Mouse (Mus musculus): ENCODE measurements around the gene Ift22. TPM values are rescaled to one million over a fixed set of nuclear protein-coding genes. Genes with fewer than 3 reads are reported as not detected.
"Not testable (repeated sequence)": the region's sequence is repeated elsewhere in the genome, so short reads cannot be mapped to it uniquely, and the experiment has no call there.

The Ift22 gene
- polyA plus RNA-seq, 1 experiment from 2014 or later = 105 TPM

DNA sequence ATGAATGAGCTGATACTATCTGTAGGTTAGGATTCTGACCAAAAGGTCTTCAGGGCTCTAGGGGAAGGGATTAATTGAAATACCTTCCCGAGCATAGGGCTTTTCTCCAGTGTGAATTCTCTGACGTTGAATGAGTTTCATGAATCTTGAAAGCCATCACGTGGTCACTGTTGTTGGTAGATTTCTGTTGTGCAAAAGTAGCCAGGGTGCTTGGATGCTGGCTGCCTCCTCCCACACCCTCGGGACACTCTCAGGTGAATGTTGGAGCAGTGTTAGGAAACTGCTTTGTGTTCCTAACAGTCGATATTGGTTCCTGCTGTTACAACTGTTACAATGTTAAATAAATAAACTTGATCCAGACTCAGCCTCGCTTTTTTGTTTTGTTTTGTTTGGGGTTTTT is 28.8 kb downstream of the Ift22 start:
- Histone ChIP-seq H3K4me1 (replicated peaks; ENCODE audit: control insufficient read depth, insufficient read depth, low read length) (no peaks in the 10 kb centered on the region), H3K4me2 (ENCODE audit: low read depth, low read length, severe bottlenecking) (no peak overlapping the region), H3K27me3 (ENCODE audit: control insufficient read depth, insufficient read depth, low read length) (no peaks in the 10 kb centered on the region), H3K36me3 (ENCODE audit: control insufficient read depth, insufficient read depth, low read length) (no peaks in the 10 kb centered on the region), H3K9me3 (ENCODE audit: control insufficient read depth, low read length) (no peaks in the 10 kb centered on the region), H3K9ac (ENCODE audit: low read length) (no peak overlapping the region), H3K27ac (ENCODE audit: low read depth, low read length) (no peak overlapping the region), H3K4me3 (ENCODE audit: low read depth, low read length) (no peak overlapping the region)
- ATAC-seq (replicated peaks; ENCODE audit: low FRiP score) (no peak), DNase-seq (ENCODE audit: low spot score) (no peak)
- 91% methylated on average over 6 of the region's 6 CpGs for WGBS

DNA sequence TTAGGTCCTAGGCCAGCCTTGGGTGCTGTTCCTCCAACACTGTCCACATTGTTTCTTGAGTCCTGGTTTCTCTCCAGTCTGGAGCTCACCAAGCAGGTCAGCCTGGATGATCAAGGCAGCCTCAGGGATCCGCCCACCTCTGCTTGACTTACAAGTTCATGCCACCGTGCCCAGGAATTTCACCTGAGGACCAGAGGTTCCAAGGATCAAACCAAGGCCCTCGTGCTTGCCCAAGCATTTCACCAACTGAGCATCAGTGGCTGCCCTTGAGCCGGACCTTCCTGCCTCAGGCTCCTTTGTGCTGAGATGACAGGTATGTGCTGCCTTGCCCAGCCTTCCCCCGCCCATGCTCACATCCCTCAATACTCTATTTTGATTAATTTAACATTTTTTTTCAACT is 29.7 kb downstream of the Ift22 start:
- H3K4me3 ChIP-seq (ENCODE audit: low read depth, low read length) = no peak overlapping the region
- no peak overlapping the region for H3K9ac ChIP-seq (ENCODE audit: low read length)
- WGBS = 88% methylated on average over 5 of the region's 5 CpGs
- H3K27ac ChIP-seq (ENCODE audit: low read depth, low read length) = no peak overlapping the region
- H3K9me3 ChIP-seq (ENCODE audit: control insufficient read depth, low read length) = no peaks in the 10 kb centered on the region
- no peak for DNase-seq (ENCODE audit: low spot score)
- no peak overlapping the region for H3K4me2 ChIP-seq (ENCODE audit: low read depth, low read length, severe bottlenecking)
- ATAC-seq (replicated peaks; ENCODE audit: low FRiP score) = no peak
- no peaks in the 10 kb centered on the region for H3K27me3 ChIP-seq (ENCODE audit: control insufficient read depth, insufficient read depth, low read length)
- H3K4me1 ChIP-seq (replicated peaks; ENCODE audit: control insufficient read depth, insufficient read depth, low read length) = no peaks in the 10 kb centered on the region; the same call in 1 of the 2 replicates
- no peaks in the 10 kb centered on the region for H3K36me3 ChIP-seq (ENCODE audit: control insufficient read depth, insufficient read depth, low read length)

DNA sequence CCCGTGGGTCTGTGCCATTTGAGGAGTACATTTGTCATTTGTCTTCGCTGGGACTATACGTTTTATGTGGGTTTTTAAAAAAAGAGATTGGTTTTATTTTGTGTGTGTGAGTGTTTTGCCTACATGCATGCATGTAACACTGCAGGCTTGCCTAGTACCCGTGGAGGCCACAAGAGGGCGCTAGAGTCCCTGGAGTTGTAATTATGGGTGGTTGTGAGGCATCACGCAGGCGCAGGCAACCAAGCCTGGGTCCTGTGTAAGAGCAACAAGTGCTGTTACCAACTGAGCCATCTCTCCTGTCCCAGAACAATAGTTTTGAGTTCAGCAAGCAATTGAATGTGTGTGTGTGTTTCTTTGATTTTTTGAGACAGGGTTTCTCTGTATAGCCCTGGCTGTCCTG is 31.3 kb downstream of the Ift22 start:
- Histone ChIP-seq H3K36me3 (ENCODE audit: control insufficient read depth, insufficient read depth, low read length) (no peaks in the 10 kb centered on the region), H3K27ac (ENCODE audit: low read depth, low read length) (no peak overlapping the region), H3K9ac (ENCODE audit: low read length) (no peak overlapping the region), H3K4me3 (ENCODE audit: low read depth, low read length) (no peak overlapping the region), H3K4me1 (replicated peaks; ENCODE audit: control insufficient read depth, insufficient read depth, low read length) (no peaks in the 10 kb centered on the region; the same call in 1 of the 2 replicates), H3K9me3 (ENCODE audit: control insufficient read depth, low read length) (no peaks in the 10 kb centered on the region), H3K27me3 (ENCODE audit: control insufficient read depth, insufficient read depth, low read length) (no peaks in the 10 kb centered on the region), H3K4me2 (ENCODE audit: low read depth, low read length, severe bottlenecking) (no peak overlapping the region)
- 65% methylated on average over 7 of the region's 7 CpGs for WGBS
- DNase-seq (ENCODE audit: low spot score) (no peak), ATAC-seq (replicated peaks; ENCODE audit: low FRiP score) (no peak)

DNA sequence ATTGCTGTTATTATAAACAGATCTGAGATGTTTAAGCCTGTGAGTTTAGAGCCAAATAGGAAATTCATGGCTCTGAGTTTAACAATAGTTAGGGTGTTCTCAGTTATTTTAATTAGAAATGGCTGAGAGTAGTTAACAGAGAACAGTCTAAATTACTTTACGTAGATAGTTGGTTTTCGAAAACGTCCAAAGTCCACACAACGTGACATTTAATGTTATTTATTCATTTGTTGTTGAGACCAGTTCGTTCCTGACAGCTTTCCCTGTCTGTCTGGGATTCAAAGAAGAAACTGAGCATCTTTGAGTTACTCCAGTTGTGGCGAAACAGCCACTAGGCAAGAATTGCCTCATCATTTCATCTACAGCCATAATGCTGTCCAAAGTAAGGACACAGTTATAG is 32.1 kb downstream of the Ift22 start:
- DNase-seq (ENCODE audit: low spot score); H3K27ac ChIP-seq (ENCODE audit: low read depth, low read length); H3K4me3 ChIP-seq (ENCODE audit: low read depth, low read length); ATAC-seq (replicated peaks; ENCODE audit: low FRiP score); H3K4me1 ChIP-seq (replicated peaks; ENCODE audit: control insufficient read depth, insufficient read depth, low read length); H3K9me3 ChIP-seq (ENCODE audit: control insufficient read depth, low read length); H3K4me2 ChIP-seq (ENCODE audit: low read depth, low read length, severe bottlenecking); H3K27me3 ChIP-seq (ENCODE audit: control insufficient read depth, insufficient read depth, low read length); H3K9ac ChIP-seq (ENCODE audit: low read length); H3K36me3 ChIP-seq (ENCODE audit: control insufficient read depth, insufficient read depth, low read length): not testable (repeated sequence)
- WGBS = 88% methylated on average over 6 of the region's 6 CpGs

DNA sequence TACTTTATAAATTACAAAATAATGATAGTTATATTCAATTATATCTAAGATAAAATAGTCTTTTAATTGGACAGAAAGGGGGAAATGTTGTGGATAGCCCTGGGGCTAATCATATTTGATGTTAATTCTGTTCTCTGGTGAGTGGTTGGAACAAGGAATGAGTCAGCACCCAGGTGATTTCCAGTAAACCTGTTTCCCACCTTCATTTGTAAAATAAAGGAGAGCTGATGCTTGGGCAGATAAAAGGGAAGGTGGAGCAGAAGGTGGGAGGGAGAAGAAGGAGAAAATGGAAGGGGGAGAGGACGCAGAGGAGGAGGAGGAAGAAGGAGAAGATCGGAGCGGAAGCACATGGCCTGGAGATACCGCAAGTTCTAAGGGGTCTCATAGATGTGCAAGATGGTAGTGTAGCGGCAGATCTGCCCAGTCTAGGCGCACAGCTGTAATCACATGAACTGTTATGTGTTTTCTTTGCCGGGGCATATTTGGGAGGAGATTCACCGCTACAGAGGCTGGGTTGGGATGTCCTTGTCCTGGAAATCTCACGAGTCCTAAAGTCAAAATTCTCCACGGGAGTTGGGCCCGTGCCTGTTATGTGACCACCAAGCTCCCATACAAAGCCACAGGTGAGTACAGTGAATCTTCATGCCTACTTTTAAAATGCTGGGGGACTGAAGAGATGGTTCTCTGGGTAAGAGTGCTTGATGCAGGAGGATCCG is 33.1 kb downstream of the Ift22 start:
- ATAC-seq (replicated peaks; ENCODE audit: low FRiP score) (no peak), DNase-seq (ENCODE audit: low spot score) (no peak)
- H3K9ac ChIP-seq (ENCODE audit: low read length) = no peak overlapping the region
- no peaks in the 10 kb centered on the region for H3K9me3 ChIP-seq (ENCODE audit: control insufficient read depth, low read length)
- no peaks in the 10 kb centered on the region; the same call in 1 of the 2 replicates for H3K4me1 ChIP-seq (replicated peaks; ENCODE audit: control insufficient read depth, insufficient read depth, low read length)
- H3K4me3 ChIP-seq (ENCODE audit: low read depth, low read length) = no peak overlapping the region
- no peaks in the 10 kb centered on the region for H3K27me3 ChIP-seq (ENCODE audit: control insufficient read depth, insufficient read depth, low read length)
- H3K4me2 ChIP-seq (ENCODE audit: low read depth, low read length, severe bottlenecking) = no peak overlapping the region
- H3K36me3 ChIP-seq (ENCODE audit: control insufficient read depth, insufficient read depth, low read length) = no peaks in the 10 kb centered on the region
- H3K27ac ChIP-seq (ENCODE audit: low read depth, low read length) = no peak overlapping the region
- 90% methylated on average over 12 of the region's 12 CpGs for WGBS

DNA sequence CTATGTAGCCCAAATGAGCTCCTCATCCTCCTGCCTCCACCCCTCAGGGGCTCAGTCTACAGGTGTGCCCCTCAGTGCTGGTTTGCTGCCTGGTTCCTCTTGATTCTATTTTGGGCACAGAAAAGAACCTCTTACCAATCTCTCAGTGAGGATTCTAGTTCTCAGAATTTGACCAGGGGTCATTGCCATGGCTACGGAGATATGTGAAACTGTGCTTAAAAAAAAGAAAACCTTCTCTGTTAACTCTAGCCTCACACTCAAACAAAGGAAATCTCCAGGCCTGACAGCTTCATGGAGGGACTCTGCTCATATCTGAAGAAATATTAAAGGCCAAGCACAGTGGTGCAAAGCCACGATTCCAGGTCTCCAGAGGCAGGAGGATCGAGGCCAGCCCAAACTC is 34.8 kb downstream of the Ift22 start:
- WGBS = 78% methylated on average over 3 of the region's 3 CpGs
- no peak overlapping the region for H3K4me2 ChIP-seq (ENCODE audit: low read depth, low read length, severe bottlenecking)
- no peak for DNase-seq (ENCODE audit: low spot score)

DNA sequence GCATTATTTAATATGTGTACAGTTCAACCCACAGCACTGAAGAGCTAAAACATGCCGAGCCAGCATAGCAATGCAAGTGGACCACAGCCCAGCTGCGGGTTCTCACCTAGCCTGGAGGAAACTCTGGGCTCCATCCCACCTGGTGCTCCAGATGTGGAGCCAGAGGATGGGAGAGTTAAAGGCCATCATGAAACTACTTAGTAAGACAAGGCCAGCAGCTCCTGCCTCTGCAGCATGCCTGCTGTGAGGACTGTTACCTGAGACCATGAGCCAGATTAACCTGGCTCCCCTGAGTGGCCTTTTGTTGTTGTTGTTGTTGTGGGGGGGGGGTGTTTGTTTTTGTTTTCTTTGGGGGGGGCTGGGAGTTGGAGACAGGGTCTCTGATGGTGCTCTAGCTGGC is 35.4 kb downstream of the Ift22 start:
- H3K9me3 ChIP-seq (ENCODE audit: control insufficient read depth, low read length) = no peaks in the 10 kb centered on the region
- H3K9ac ChIP-seq (ENCODE audit: low read length) = no peak overlapping the region
- no peak for DNase-seq (ENCODE audit: low spot score)
- H3K4me2 ChIP-seq (ENCODE audit: low read depth, low read length, severe bottlenecking) = no peak overlapping the region
- 86% methylated on average over 2 of the region's 2 CpGs for WGBS
- no peaks in the 10 kb centered on the region for H3K36me3 ChIP-seq (ENCODE audit: control insufficient read depth, insufficient read depth, low read length)
- no peaks in the 10 kb centered on the region; the same call in 1 of the 2 replicates for H3K4me1 ChIP-seq (replicated peaks; ENCODE audit: control insufficient read depth, insufficient read depth, low read length)
- no peak for ATAC-seq (replicated peaks; ENCODE audit: low FRiP score)
- H3K27ac ChIP-seq (ENCODE audit: low read depth, low read length) = no peak overlapping the region
- H3K27me3 ChIP-seq (ENCODE audit: control insufficient read depth, insufficient read depth, low read length) = no peaks in the 10 kb centered on the region
- H3K4me3 ChIP-seq (ENCODE audit: low read depth, low read length) = no peak overlapping the region

More for the DNA sequence above, 34.8 kb downstream of the Ift22 start:
- H3K4me3 ChIP-seq (ENCODE audit: low read depth, low read length) = no peak overlapping the region
- H3K36me3 ChIP-seq (ENCODE audit: control insufficient read depth, insufficient read depth, low read length) = no peaks in the 10 kb centered on the region
- H3K4me1 ChIP-seq (replicated peaks; ENCODE audit: control insufficient read depth, insufficient read depth, low read length) = no peaks in the 10 kb centered on the region; the same call in 1 of the 2 replicates
- no peak overlapping the region for H3K27ac ChIP-seq (ENCODE audit: low read depth, low read length)
- no peak overlapping the region for H3K9ac ChIP-seq (ENCODE audit: low read length)
- no peak for ATAC-seq (replicated peaks; ENCODE audit: low FRiP score)
- H3K27me3 ChIP-seq (ENCODE audit: control insufficient read depth, insufficient read depth, low read length) = no peaks in the 10 kb centered on the region
- H3K9me3 ChIP-seq (ENCODE audit: control insufficient read depth, low read length) = no peaks in the 10 kb centered on the region

DNA sequence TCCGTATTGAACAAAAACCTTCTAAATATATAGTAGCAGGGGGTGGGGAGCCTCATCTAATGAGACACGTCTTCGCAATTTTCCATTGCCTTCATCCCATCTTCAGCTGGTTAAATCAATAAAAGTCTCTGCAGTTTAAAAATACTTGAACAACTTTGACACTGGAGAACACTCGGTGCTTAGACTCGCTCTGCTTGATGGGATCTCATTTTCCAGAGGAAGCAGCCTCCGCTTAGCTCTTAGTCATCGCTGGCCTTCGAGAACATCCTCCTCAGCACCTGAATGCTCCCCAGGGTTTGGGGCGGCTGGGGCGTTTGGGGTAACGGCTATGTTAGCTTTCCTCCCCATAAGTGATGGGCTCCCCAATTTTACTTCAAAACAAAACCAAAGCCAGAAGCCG is 37.1 kb downstream of the Ift22 start:
- Histone ChIP-seq H3K27ac (ENCODE audit: low read depth, low read length) (no peak overlapping the region), H3K9ac (ENCODE audit: low read length) (no peak overlapping the region), H3K4me1 (replicated peaks; ENCODE audit: control insufficient read depth, insufficient read depth, low read length) (no peaks in the 10 kb centered on the region; the same call in 1 of the 2 replicates), H3K9me3 (ENCODE audit: control insufficient read depth, low read length) (no peaks in the 10 kb centered on the region), H3K4me2 (ENCODE audit: low read depth, low read length, severe bottlenecking) (no peak overlapping the region), H3K27me3 (ENCODE audit: control insufficient read depth, insufficient read depth, low read length) (no peaks in the 10 kb centered on the region), H3K4me3 (ENCODE audit: low read depth, low read length) (no peak overlapping the region), H3K36me3 (ENCODE audit: control insufficient read depth, insufficient read depth, low read length) (no peaks in the 10 kb centered on the region)
- ATAC-seq (replicated peaks; ENCODE audit: low FRiP score) (no peak), DNase-seq (ENCODE audit: low spot score) (no peak)
- 83% methylated on average over 12 of the region's 12 CpGs for WGBS

DNA sequence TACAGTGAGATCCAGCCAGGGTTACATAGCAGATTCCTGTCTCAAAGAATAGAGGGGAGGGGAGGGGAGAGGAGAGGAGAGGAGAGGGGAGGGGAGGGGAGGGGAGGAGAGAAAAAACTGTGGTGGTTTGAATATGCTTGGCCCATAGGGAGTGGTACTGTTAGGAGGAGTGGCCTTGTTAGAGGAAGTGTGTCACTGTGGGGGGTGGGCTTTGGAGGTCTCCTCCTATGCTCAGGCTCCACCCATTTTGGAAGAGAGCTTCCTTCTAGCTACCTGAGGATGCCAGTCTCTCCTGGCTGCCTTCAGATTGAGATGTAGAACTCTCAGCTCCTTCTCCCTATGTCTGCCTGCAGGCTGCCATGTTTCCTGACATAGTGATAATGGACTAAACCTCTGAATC is 39.9 kb downstream of the Ift22 start:
- ATAC-seq (replicated peaks; ENCODE audit: low FRiP score) (no peak), DNase-seq (ENCODE audit: low spot score) (no peak)
- no peaks in the 10 kb centered on the region for H3K27me3 ChIP-seq (ENCODE audit: control insufficient read depth, insufficient read depth, low read length)
- H3K4me3 ChIP-seq (ENCODE audit: low read depth, low read length) = no peak overlapping the region
- no peaks in the 10 kb centered on the region for H3K9me3 ChIP-seq (ENCODE audit: control insufficient read depth, low read length)
- H3K36me3 ChIP-seq (ENCODE audit: control insufficient read depth, insufficient read depth, low read length) = no peaks in the 10 kb centered on the region
- H3K9ac ChIP-seq (ENCODE audit: low read length) = no peak overlapping the region
- H3K4me2 ChIP-seq (ENCODE audit: low read depth, low read length, severe bottlenecking) = no peak overlapping the region
- H3K4me1 ChIP-seq (replicated peaks; ENCODE audit: control insufficient read depth, insufficient read depth, low read length) = no peaks in the 10 kb centered on the region; the same call in 1 of the 2 replicates
- no peak overlapping the region for H3K27ac ChIP-seq (ENCODE audit: low read depth, low read length)
